ENCODE assay signal across 12 mouse cellular contexts in the genomic region with DNA sequence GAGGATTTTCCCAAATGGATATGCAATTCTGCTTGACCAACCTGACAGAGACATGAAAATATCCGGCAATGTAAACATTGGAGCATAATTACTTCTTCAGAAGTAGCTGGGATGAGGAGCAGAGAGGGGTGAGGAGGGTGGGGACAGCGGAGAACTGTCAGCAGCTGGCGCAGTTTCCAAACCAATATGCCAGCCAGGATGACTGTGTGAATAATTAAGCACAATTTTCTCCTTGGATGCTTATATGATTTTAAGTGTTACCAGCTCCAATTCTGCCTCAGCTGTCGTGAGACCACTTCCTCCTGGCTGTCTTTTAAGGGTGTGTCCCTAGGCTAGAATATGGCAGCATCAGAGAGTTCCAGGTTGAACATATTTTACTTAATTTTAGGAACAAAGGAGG.
"Had no signal": no experiment of that assay in that cellular context is flagged by ENCODE, and none has a peak within 500 bp of the region (broad histone marks: within the 10 kb centered on the region; RNA-seq: fewer than 3 reads in every experiment).

No protein-coding gene starts in this region.

- H3K27ac ChIP-seq: kidney, embryonic 15.5 days; limb, embryonic 15.5 days; liver, embryonic 12.5 days; midbrain, embryonic 10.5 days; midbrain, embryonic 15.5 days; neural tube, embryonic 13.5 days; stomach, embryonic 15.5 days had no signal

- DNase-seq: kidney, adult 2 months; kidney, postnatal 14 days; lung, embryonic 14.5 days; lung, postnatal 10 days; lung, postnatal 4 days had no signal

- H3K4me1 ChIP-seq: liver, embryonic 12.5 days; midbrain, embryonic 10.5 days; midbrain, embryonic 15.5 days had no signal

- H3K36me3 ChIP-seq: kidney, embryonic 15.5 days; limb, embryonic 15.5 days; liver, embryonic 12.5 days; midbrain, embryonic 10.5 days; midbrain, embryonic 15.5 days; neural tube, embryonic 13.5 days; stomach, embryonic 15.5 days had no signal

- H3K4me2 ChIP-seq: kidney, embryonic 15.5 days; limb, embryonic 15.5 days; liver, embryonic 12.5 days; lung, embryonic 14.5 days; midbrain, embryonic 15.5 days; neural tube, embryonic 13.5 days; stomach, embryonic 15.5 days had no signal

- H3K9me3 ChIP-seq: kidney, embryonic 15.5 days; limb, embryonic 15.5 days; liver, embryonic 12.5 days; midbrain, embryonic 10.5 days; midbrain, embryonic 15.5 days; neural tube, embryonic 13.5 days; stomach, embryonic 15.5 days had no signal

- H3K9ac ChIP-seq: kidney, embryonic 15.5 days; limb, embryonic 15.5 days; liver, embryonic 12.5 days; lung, embryonic 14.5 days; midbrain, embryonic 15.5 days; neural tube, embryonic 13.5 days; stomach, embryonic 15.5 days had no signal

- H3K4me3 ChIP-seq: kidney, embryonic 15.5 days; limb, embryonic 15.5 days; liver, embryonic 12.5 days; midbrain, embryonic 10.5 days; midbrain, embryonic 15.5 days; neural tube, embryonic 13.5 days; stomach, embryonic 15.5 days had no signal

- H3K27me3 ChIP-seq: kidney, embryonic 15.5 days; liver, embryonic 12.5 days; midbrain, embryonic 15.5 days; neural tube, embryonic 13.5 days; stomach, embryonic 15.5 days had no signal

- ATAC-seq: liver, embryonic 12.5 days; midbrain, embryonic 15.5 days had no signal
